Mouse (Mus musculus) cortical plate, adult 2 months (tissue): Measurements from ENCODE around the gene Fancc. TPM values are rescaled to one million over a fixed set of nuclear protein-coding genes. Genes with fewer than 3 reads are reported as not detected.

Experiments used
- H3K27ac ChIP-seq: fragments of 200-500 bp; 2 replicates; pipeline ENCODE4 v1.5.1; 2012; ENCODE audit warnings: low read length, control low read depth, inconsistent platforms; ENCODE audit not compliant: insufficient read depth
- H3K4me1 ChIP-seq: fragments of 200-500 bp; 2 replicates; pipeline ENCODE4 v1.6.1; 2011; ENCODE audit warnings: low read length; ENCODE audit not compliant: control insufficient read depth, insufficient read depth
- H3K4me3 ChIP-seq: fragments of 200-500 bp; 2 replicates; pipeline ENCODE4 v1.5.1; 2011; ENCODE audit warnings: mild to moderate bottlenecking, low read length, control low read depth; ENCODE audit not compliant: insufficient read depth
- CTCF ChIP-seq: fragments of 200-500 bp; IDR thresholded peaks from 2 replicates; pipeline ENCODE4 v1.5.1; 2011; ENCODE audit warnings: mild to moderate bottlenecking, control low read depth, low read length; ENCODE audit not compliant: insufficient read depth; ENCODE audit errors: extremely low read depth
- POLR2A ChIP-seq: fragments of 200-500 bp; IDR thresholded peaks from 2 replicates; pipeline ENCODE4 v1.6.1; 2011; ENCODE audit warnings: mild to moderate bottlenecking, low read length, control low read depth; ENCODE audit not compliant: insufficient read depth; ENCODE audit errors: extremely low read depth
- polyA plus RNA-seq: library from polyadenylated mRNA; depleted of rRNA; stranded (reverse); fragments of >200 nt; gene quantifications from 2 replicates; pipeline ENCODE4 v1.2.3, GENCODE M21; 2012

Gene Fancc
- polyA plus RNA-seq, 1 experiment = 12.3 TPM

DNA sequence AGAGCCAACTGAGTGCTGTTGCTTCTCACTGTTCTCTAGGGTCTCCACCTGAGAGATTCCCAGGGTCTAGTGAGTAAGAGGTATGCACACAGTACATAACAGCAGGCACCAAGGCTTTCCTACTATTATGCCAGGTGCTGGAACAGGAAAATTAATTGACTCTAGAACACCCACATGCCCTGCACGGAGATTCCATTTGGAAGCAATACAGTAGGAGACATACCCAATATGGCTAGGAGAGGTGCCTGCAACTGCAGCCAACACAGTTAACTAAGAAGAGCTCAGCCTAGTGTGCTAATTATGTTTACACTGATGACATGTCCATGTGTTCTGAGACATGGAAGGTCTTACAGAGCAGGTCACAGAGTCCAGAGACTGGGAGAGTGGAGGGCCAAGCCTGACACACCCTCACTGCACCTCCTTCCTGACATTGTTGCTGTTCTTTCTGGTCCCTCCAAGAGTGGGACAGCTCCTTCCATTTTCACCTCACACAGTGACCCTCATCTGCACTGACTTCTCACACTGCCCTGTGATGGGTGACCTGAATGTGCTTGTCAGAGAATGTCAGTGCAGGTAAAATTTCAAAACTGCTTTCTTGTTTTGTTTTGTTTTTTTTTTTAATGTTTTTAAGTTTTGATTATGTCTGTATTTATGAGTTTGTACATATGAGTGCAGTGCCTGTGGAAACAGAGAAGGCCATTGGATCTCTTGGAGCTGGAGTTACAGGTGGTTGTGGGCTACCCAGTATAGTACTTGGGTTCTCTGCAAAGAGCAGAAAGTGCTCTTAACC lies 234.7 kb downstream of the Fancc start:
- Histone ChIP-seq H3K4me3 (no peak overlapping the region), H3K4me1 (peaks cover 24% of the 10 kb centered on the region), H3K27ac (no peak overlapping the region)
- TF ChIP-seq POLR2A = no peak
- TF ChIP-seq CTCF = no peak

DNA sequence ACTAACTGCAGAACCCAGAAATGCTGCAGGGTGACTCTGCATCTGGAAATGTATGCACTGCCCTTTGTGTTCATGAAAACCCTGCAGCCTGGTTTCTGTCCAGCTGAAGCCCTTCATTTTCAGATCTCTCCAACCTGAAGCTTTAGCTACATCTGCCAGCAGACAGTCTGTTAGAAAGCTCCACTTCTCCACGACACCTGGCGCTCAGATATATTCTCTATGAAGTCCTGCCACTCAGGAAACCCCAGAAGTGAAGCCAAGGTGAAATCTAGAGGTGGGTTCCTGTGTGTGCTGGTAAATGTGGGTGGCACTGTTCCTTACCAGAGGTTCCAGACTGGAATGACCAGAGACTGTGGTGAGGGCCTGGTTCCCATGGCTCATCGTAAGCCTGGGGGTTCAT lies 235.4 kb downstream of the Fancc start:
- no peak for TF ChIP-seq POLR2A
- TF ChIP-seq CTCF = no peak
- Histone ChIP-seq H3K4me1 (peaks cover 24% of the 10 kb centered on the region), H3K27ac (no peak overlapping the region), H3K4me3 (no peak overlapping the region)

DNA sequence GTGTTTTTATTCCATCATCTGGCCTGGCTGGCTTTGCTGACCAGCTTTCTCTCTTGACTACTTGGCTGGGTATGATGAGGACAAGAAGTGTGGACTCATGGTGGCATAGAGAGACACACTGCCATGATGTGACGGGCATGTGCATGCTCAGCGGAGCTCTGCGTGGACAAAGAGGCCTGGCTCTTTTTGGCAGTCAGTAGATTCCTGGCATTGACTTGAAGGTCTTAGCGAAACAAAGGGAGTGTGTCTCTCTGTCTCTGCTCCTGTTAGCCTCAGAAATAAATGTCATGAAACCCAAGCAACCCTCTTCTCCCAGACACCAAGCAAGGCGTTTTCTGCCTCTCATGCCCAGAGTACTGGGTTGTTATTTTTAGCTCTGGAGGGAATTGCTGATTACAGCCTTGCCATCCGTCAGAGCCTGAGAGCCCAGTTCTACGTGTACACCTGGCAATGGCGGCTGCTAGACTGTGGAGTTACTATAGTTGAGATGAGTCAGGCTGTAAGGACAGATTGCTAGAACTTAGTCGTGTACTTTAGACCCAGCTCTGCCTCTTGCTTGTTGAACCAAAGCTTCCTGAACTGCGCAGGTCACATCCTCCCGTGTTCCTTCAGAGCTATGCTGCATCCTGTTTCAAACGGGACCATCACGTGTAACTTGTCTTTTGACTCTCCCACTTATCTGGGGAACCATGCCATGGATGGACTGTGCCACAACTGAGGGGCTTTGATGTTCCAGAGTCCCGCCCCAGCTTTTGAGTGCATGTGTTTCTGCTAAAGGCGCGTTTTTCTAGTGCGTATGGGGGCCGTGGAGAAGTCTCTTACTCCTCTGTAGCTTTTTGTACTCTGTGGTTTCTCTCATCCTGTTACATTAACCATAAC lies 236.1 kb downstream of the Fancc start:
- Histone ChIP-seq H3K27ac (0 out of 2 replicates have a peak overlapping the region, but pooled peaks have one; percentile 4), H3K4me1 (peaks cover 26% of the 10 kb centered on the region), H3K4me3 (no peak overlapping the region)
- no peak for TF ChIP-seq CTCF
- no peak for TF ChIP-seq POLR2A

DNA sequence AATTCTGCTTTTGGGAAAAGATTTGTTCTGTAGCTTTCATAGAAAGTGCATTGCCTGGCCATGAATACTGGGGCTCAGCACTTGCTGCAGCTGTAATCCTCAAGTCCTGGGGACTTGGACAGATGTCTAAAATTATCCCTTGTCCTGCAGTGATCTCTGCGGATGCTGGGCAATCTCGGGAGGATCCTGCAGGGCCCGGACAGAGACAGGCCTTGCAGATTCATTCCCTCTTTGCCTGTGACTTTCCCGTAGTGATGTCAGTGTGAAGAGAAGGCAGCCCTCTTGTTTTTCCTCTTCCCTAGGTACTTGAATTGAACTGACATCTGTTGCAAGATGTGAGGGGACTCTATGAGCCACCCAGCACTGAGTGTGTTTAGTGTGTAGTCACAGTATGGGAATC lies 236.9 kb downstream of the Fancc start:
- H3K4me1 ChIP-seq = peaks cover 30% of the 10 kb centered on the region
- no peak overlapping the region for H3K4me3 ChIP-seq
- peak overlapping the region; percentile 4; the same call in 1 of the 2 replicates for H3K27ac ChIP-seq
- TF ChIP-seq CTCF (no peak), POLR2A (no peak)

DNA sequence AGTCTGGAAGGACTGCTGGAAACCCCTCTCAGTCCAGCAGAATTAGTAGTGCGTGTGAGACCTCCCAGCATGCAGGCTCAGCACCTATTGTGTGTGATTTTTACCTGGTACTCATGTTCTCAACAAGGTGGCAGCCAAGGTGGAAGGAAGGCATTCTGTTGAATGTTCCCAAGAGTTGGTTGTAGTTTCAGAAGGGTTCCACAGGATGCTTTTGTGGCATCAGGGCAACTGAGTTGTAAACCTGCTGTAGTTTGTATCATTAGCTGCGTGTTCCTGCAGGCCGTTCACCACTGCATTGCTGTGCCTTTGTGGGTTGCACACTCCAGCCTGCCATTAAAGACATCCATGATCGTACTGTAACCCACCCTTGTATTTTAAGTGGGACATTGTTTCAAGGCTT lies 238.4 kb downstream of the Fancc start:
- H3K4me3 ChIP-seq = no peak overlapping the region
- peaks cover 32% of the 10 kb centered on the region for H3K4me1 ChIP-seq
- TF ChIP-seq CTCF = no peak
- no peak for TF ChIP-seq POLR2A
- H3K27ac ChIP-seq = no peak overlapping the region

DNA sequence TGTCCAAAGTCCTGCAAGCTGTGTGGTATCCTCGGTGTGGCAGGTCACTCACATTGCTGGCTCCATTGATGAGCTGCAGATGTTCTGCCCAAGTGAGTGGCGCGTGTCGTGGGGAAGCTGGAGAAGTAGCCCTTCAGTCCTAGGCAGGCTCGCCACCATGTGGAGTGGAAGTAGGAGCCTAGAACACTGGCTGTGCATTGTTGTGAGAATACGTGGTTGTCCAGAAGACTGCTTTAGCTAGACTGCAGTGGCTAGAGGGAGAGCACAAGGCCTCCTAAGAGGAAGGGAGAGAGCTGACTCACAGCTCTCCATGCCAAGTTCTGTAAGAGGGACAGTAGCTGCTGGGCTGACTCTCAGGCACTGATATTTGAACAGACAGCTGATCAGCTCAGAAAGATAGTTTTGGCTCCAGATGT lies 238.9 kb downstream of the Fancc start:
- Histone ChIP-seq H3K4me3 (no peak overlapping the region), H3K27ac (no peak overlapping the region), H3K4me1 (peaks cover 35% of the 10 kb centered on the region)
- no peak for TF ChIP-seq CTCF
- TF ChIP-seq POLR2A = no peak

DNA sequence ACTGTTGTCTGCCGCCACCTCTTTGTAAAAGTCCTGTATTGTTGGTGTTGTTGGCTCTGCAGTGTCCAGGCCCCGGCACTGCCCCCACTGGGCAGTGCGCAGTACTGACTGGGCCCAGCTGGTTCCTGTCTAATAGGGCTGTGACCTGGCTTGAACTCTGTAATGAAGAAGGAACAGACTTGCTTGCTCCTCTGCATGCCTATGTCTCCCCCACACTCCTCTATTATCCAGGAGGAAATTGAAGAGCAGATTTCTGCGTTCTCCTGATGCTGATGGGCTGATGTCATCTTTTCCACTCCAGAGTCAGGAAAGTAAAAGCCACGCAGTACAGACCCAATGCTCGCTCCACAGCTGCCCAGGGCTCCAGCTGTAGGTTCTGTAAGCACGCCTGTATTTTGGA lies 240.3 kb downstream of the Fancc start:
- Histone ChIP-seq H3K27ac (no peak overlapping the region), H3K4me3 (no peak overlapping the region), H3K4me1 (peaks cover 35% of the 10 kb centered on the region)
- 0 out of 2 replicates have a peak, but pooled peaks have one; percentile 5 for TF ChIP-seq CTCF
- TF ChIP-seq POLR2A = no peak

DNA sequence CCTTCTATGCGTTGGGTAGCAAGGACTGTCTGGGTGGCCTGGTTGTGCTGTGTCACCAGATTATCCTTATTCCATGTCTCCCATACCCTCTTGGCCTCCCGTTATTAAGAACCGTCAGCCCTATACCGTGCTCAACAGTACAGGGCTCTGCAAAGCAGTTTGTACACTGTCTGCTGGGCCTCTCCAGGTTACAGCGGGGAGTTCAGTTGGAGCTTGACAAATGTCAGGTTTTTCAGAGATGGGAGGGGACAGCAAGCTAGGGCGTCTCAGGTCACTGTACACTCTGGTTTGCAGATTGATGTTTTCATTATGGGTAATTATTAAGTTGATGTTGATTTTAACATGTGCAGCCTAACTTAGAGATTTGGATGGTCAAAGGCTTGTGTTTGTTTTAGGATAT lies 240.9 kb downstream of the Fancc start:
- no peak overlapping the region for H3K4me3 ChIP-seq
- H3K4me1 ChIP-seq = peaks cover 31% of the 10 kb centered on the region
- H3K27ac ChIP-seq = no peak overlapping the region
- TF ChIP-seq CTCF (no peak), POLR2A (no peak)

DNA sequence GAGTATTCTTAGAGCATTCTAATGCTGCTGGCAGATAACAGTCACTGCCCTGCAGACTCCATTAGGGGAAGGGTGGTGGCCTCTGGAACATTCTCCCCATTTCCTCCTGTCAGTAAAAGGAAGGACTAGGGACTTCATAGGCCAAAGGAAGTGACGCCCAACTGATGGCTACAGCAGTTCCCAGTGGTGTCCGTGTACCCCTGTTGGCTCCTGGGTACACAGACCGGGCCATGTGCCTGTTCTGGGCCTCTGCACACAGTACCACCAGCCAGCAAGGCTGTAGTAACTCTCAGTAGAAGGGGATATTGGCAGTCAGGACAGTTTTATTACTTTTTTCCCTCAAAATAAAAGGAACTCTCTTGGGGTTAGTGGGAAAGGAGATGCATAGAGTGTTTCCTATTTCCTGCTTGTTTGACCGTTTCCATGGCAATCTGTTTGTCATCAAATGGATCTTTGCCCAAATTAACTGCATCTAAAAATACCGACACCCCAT lies 241.5 kb downstream of the Fancc start:
- Histone ChIP-seq H3K27ac (no peak overlapping the region), H3K4me3 (no peak overlapping the region), H3K4me1 (peaks cover 27% of the 10 kb centered on the region)
- TF ChIP-seq POLR2A (no peak), CTCF (no peak)
